Mouse (Mus musculus) E14TG2a.4 (cell line): ENCODE data around the gene Nup107.

Experiments used
- H3K27me3 ChIP-seq: 2 replicates; pipeline ENCODE4 v1.6.1; 2014; ENCODE audit warnings: low read length, control low read depth; ENCODE audit not compliant: insufficient read depth
- H3K36me3 ChIP-seq: 2 replicates; pipeline ENCODE4 v1.6.1; 2014; ENCODE audit warnings: low read length, control low read depth; ENCODE audit not compliant: insufficient read depth
- H3K4me1 ChIP-seq: replicated peaks from 2 replicates; pipeline ENCODE4 v1.6.1; 2014; ENCODE audit warnings: low read depth, low read length, control low read depth
- H3K4me3 ChIP-seq: replicated peaks from 2 replicates; pipeline ENCODE4 v1.5.1; 2014; ENCODE audit warnings: mild to moderate bottlenecking, low read length
- H3K9me3 ChIP-seq: 2 replicates; pipeline ENCODE4 v1.6.1; 2014; ENCODE audit warnings: low read length, control low read depth
- CTCF ChIP-seq: conservative IDR thresholded peaks from 2 replicates; pipeline ENCODE4 v1.5.1; 2014; ENCODE audit warnings: low read length
- NANOG ChIP-seq: IDR thresholded peaks from 2 replicates; pipeline ENCODE4 v1.6.1; 2014; ENCODE audit warnings: borderline replicate concordance, low read length, mixed read lengths
- POU5F1 ChIP-seq: IDR thresholded peaks from 2 replicates; pipeline ENCODE4 v1.6.1; 2014; ENCODE audit warnings: low read length, borderline replicate concordance

Nup107 gene

DNA sequence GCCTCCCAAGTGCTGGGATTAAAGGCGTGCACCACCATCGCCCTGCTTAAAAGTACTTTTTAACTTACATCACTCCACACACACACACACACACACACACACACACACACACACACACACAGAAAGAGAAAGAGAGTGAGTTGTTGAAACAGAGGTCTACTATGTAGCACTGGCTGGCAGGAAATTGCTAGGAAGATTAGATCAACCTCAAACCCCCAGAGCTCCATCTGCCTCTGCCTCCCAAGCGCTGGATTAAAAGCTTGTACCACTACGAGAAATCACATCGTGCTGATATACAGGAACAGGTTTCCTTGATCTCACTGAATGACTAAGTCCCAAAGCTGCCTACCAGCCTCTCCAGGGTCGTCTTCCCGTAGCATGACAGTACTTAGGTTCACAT lies 7.9 kb downstream of the Nup107 start:
- TF ChIP-seq POU5F1 (no peak), CTCF (no peak), NANOG (no peak)
- Histone ChIP-seq H3K36me3 (peaks cover 91% of the 10 kb centered on the region), H3K9me3 (no peaks in the 10 kb centered on the region), H3K4me3 (no peak overlapping the region), H3K4me1 (peaks cover 7% of the 10 kb centered on the region; the same call in 1 of the 2 replicates), H3K27me3 (no peaks in the 10 kb centered on the region)

DNA sequence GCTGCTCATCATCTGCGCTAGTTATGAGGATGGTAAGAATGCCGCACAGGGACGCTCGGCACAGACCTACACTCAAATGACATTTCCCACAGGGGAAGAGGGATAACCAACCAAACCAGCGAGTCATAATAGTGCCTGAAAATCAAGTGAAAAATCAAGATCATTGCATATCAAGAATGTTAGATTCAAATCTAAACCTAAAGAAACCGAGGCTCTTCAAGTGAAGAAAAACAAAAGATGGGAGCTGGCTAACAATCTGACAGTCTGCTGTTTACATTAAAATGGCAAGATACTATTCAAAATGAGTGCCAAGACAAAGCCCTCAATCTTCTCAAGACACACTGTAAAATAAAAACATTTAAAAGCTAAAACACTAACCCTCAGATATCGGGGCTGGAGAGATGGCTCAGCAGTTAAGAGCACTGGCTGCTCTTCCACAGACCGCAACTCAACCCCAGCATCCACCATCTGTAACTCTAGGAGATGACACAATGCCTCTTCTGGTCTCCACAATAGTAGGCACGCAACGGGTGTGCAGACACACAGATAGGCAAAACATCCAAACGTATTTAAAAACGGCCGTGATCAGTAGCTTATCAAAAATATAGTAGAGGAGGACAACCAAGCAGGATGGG lies 8.6 kb downstream of the Nup107 start:
- Histone ChIP-seq H3K27me3 (no peaks in the 10 kb centered on the region), H3K36me3 (peaks cover 94% of the 10 kb centered on the region), H3K4me3 (no peak overlapping the region)

DNA sequence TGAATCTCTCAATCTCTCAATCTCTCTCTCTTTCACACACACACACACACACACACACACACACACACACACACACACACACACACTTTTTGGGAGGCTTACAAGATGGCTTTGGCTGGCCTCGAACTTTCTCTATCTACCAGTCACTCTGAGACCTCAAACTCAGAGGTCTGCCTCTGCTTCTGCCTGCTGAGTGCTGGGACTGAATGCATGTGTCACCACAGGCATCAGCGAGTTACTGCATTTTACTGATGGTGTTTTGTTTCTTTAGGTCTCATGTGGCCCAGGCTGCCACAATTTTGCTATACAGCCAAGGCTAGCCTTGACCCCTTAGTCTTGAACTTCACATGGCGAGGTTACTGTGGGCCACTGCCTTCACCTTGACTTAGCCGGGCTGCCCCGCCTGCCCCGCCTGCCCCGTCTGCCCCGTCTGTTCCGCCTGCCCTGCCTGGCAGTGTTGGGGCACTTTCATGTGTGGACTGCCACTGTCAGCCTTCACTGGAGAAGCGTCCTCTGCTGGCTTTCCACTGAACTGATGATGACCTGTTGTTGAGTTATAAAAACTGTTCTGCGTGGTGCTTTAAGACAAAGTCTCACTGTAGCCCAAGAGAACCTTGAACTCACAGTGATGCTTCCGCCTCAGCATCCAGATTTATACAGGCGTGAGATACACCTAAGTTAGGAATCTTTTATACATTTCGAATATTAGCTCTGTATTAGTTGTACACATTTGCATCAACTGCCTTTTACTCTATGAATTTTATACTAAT lies 9.8 kb downstream of the Nup107 start:
- Histone ChIP-seq H3K4me1 (peaks cover 12% of the 10 kb centered on the region; the same call in 1 of the 2 replicates), H3K27me3 (no peaks in the 10 kb centered on the region), H3K4me3 (no peak overlapping the region), H3K36me3 (peaks cover 98% of the 10 kb centered on the region), H3K9me3 (no peaks in the 10 kb centered on the region)
- no peak for TF ChIP-seq CTCF
- no peak for TF ChIP-seq POU5F1
- no peak for TF ChIP-seq NANOG

More for the DNA sequence above, 8.6 kb downstream of the Nup107 start:
- TF ChIP-seq NANOG = no peak
- TF ChIP-seq CTCF = no peak
- TF ChIP-seq POU5F1 = no peak
- H3K9me3 ChIP-seq = no peaks in the 10 kb centered on the region
- peaks cover 11% of the 10 kb centered on the region; the same call in 1 of the 2 replicates for H3K4me1 ChIP-seq

DNA sequence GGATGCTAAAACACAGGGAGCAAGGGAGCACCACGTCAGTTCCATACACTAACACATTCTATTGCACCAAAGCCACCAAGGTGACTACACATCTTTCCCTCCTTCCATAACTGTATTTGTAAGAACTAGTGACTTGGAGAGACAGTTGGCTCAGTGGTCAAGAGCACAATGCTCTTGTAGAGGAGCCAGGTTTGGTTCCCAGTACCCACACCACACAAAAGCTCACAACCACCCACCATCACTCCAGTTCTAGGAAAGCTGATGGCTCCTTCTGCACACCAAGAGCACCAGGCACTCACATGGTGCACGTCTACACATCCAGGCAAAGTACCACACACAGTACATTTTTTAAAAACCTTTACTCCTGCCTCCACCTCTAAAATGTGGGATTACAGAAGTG lies 10.4 kb downstream of the Nup107 start:
- TF ChIP-seq CTCF (no peak), NANOG (no peak), POU5F1 (no peak)

DNA sequence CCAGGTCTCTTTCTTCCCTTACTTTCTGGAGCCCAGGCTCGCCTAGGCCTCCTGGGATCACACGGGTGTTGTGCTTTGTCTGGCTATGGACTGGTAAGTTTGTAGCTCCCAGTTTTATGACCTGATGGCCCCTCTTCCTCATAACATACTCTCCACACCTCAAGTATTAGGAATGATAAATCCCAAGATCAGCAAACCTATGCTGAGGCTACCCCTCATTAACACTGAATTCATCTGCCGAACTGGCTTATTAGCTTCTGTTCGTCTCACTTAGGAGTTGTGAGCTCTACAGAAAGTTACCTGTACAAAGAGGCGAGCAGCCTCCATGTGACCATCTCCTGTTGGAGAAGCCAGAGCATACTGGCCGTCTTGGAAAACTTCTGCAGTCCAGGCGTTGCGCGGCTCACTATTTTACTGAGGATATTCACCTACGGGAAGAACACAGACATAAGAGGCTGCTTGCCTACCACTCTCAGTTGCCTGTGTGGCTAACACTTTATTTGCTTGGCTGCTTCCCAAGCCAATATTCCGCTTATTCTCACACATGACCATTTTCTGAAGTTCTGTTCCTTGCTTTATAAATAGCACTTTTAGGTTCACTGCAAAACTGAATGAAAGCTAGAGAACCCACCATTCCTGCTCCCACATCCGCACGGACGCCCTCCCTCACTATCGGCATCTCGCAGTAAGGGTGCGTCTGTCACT lies 11.3 kb downstream of the Nup107 start:
- peaks cover 14% of the 10 kb centered on the region for H3K4me1 ChIP-seq
- H3K36me3 ChIP-seq = peaks cover 97% of the 10 kb centered on the region
- H3K4me3 ChIP-seq = no peak overlapping the region
- H3K27me3 ChIP-seq = no peaks in the 10 kb centered on the region
- H3K9me3 ChIP-seq = no peaks in the 10 kb centered on the region
- TF ChIP-seq POU5F1 = no peak
- no peak for TF ChIP-seq CTCF
- TF ChIP-seq NANOG = no peak

More for the DNA sequence above, 10.4 kb downstream of the Nup107 start:
- no peak overlapping the region for H3K4me3 ChIP-seq
- H3K36me3 ChIP-seq = peaks cover 97% of the 10 kb centered on the region
- peaks cover 12% of the 10 kb centered on the region; the same call in 1 of the 2 replicates for H3K4me1 ChIP-seq
- H3K27me3 ChIP-seq = no peaks in the 10 kb centered on the region
- H3K9me3 ChIP-seq = no peaks in the 10 kb centered on the region

DNA sequence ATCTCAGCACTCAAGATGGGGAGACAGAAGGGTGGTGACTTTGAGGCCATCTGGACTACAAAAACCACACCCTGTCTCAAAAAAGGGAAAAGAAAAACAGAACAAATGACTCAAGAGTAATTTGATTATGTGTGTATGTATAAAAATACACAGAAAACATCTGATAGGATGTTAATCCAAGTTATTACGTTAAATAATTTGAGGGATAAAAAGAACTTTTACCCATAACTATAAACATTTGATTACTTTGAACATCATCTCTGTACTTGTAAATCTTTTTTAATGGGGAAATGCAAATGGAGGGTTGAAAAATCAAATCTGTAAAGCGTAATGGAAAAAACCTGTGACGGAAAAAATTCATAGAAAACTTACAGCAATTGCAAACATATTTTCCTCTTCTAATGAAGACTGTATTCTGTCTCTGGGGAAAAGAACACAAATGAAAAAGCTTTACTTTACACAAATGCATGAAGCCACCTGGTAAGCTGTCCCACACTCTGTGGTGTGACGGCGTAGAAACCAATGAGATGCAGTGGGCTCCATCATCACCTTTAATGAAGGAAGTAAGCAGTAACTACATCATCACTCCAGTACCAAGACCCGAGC lies 12.1 kb downstream of the Nup107 start:
- no peak overlapping the region for H3K4me3 ChIP-seq
- no peak for TF ChIP-seq POU5F1
- TF ChIP-seq CTCF = no peak
- no peak for TF ChIP-seq NANOG
- no peaks in the 10 kb centered on the region for H3K27me3 ChIP-seq
- no peaks in the 10 kb centered on the region for H3K9me3 ChIP-seq
- peaks cover 97% of the 10 kb centered on the region for H3K36me3 ChIP-seq
- H3K4me1 ChIP-seq = peaks cover 20% of the 10 kb centered on the region

DNA sequence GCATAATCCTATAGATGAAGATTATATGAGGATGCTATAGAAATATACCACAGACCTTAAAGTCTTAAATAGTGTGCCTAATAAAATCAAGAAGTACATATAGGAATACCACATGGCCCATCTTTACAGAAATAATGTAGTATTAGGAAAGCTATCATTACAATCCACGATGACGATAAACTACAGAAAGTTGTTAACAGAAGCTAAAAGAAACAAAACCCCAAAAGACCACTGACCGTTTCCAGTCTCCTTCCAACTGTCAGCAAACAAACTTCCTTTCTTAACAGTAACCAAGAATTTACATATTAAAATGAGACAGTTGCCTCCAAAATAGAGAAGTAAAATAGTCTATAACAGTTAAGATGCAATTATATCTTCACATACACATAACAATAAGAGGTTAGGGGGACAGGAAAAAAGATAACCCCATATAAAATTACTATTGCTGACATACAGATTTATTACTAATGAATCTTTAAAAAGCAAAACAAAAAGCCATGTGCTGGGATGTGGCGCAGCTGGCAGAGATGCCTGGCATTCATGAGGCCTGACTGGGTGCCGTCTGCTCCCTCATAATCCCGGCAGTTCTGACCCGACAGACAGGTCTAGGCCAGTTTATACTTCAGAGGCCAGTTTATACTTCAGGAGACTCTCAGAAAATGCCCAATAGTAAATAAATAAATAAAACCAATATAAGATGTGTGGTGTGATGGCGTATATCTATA lies 12.8 kb downstream of the Nup107 start:
- no peak for TF ChIP-seq POU5F1
- TF ChIP-seq CTCF = no peak
- TF ChIP-seq NANOG = no peak
- H3K4me1 ChIP-seq = peaks cover 20% of the 10 kb centered on the region
- no peak overlapping the region for H3K4me3 ChIP-seq
- H3K27me3 ChIP-seq = no peaks in the 10 kb centered on the region
- peaks cover 97% of the 10 kb centered on the region for H3K36me3 ChIP-seq
- no peaks in the 10 kb centered on the region for H3K9me3 ChIP-seq
